ENCODE assay signal across 24 mouse cellular contexts in genomic region chr7:46147417-46147816, GRCm38 (mm10). TPM values are rescaled to one million over a fixed set of nuclear protein-coding genes. Genes with fewer than 3 reads are reported as not detected.
DNase-seq lines count a peak whose midpoint lies in the region; ATAC-seq and TF ChIP-seq lines count a peak whose summit lies in the region.
"Had no signal": no experiment of that assay in that cellular context is flagged by ENCODE, and none has a peak within 500 bp of the region (broad histone marks: within the 10 kb centered on the region; RNA-seq: fewer than 3 reads in every experiment).

No protein-coding gene starts in this region.

- no peak overlapping the region for H3K4me2 ChIP-seq in heart, embryonic 11.5 days
- no peak overlapping the region for H3K4me2 ChIP-seq in midbrain, embryonic 15.5 days
- H3K4me2 ChIP-seq in midbrain, postnatal 0 days (ENCODE audit: low read depth, low read length, poor library complexity, severe bottlenecking): no peak overlapping the region
- H3K4me2 ChIP-seq: embryonic facial prominence, embryonic 12.5 days had no signal

- intact Hi-C loops in heart, postnatal 36 days (cut with DNase I): no loop called here

- no peaks in the 10 kb centered on the region for H3K4me1 ChIP-seq in heart, embryonic 11.5 days (ENCODE audit: control insufficient read depth, insufficient read depth, low read length)
- H3K4me1 ChIP-seq in midbrain, embryonic 15.5 days: peaks cover 16% of the 10 kb centered on the region
- H3K4me1 ChIP-seq in midbrain, embryonic 10.5 days: no peaks in the 10 kb centered on the region
- H3K4me1 ChIP-seq in midbrain, postnatal 0 days (ENCODE audit: insufficient read depth, low read length): no peaks in the 10 kb centered on the region; the same call in 1 of the 2 replicates
- H3K4me1 ChIP-seq: embryonic facial prominence, embryonic 12.5 days had no signal

- no peaks in the 10 kb centered on the region for H3K27me3 ChIP-seq in heart, embryonic 11.5 days (ENCODE audit: control insufficient read depth, insufficient read depth, low read length)
- H3K27me3 ChIP-seq in midbrain, embryonic 15.5 days (replicated peaks): no peaks in the 10 kb centered on the region
- no peaks in the 10 kb centered on the region for H3K27me3 ChIP-seq in midbrain, embryonic 10.5 days (ENCODE audit: low read depth, poor library complexity, severe bottlenecking)
- no peaks in the 10 kb centered on the region for H3K27me3 ChIP-seq in midbrain, postnatal 0 days (ENCODE audit: insufficient read depth, low read length)
- H3K27me3 ChIP-seq: embryonic facial prominence, embryonic 12.5 days had no signal

- DNase-seq in heart, postnatal 36 days: no peak
- DNase-seq in midbrain, embryonic 10.5 days (ENCODE audit: low spot score): no peak
- DNase-seq in midbrain, postnatal 0 days (ENCODE audit: low spot score): no peak
- no peak for DNase-seq in gastrocnemius, adult 8-10 months (ENCODE audit: low spot score in 2 of 2)
- DNase-seq: adrenal gland, adult 2 months; cerebellum, adult 11 months; cerebellum, adult 9-11 months; gastrocnemius, postnatal 10 days; kidney, adult 8-10 months; kidney, postnatal 14 days; layer of hippocampus, postnatal 36 days; lung, postnatal 4 days; thymus, adult 18-20 months; thymus, postnatal 4 days had no signal

- ATAC-seq in heart, embryonic 11.5 days (replicated peaks; ENCODE audit: insufficient number of reproducible peaks, low FRiP score, low TSS enrichment): 0 out of 2 replicates have a peak, but pooled peaks have one; percentile 39
- ATAC-seq in midbrain, embryonic 15.5 days (replicated peaks): no peak
- no peak for ATAC-seq in midbrain, postnatal 0 days (ENCODE audit: low FRiP score)
- ATAC-seq in megakaryocyte progenitor cell, adult 5-6 weeks (replicated peaks; ENCODE audit: poor library complexity): no peak

- WGBS in heart, embryonic 11.5 days (ENCODE audit: insufficient replicate concordance): 65% methylated on average over 7 of the region's 7 CpGs
- WGBS in midbrain, embryonic 15.5 days: 95% methylated on average over 7 of the region's 7 CpGs
- 93% methylated on average over 7 of the region's 7 CpGs for WGBS in midbrain, embryonic 10.5 days
- 91% methylated on average over 7 of the region's 7 CpGs for WGBS in midbrain, postnatal 0 days

- no peak overlapping the region for H3K9ac ChIP-seq in heart, embryonic 11.5 days (ENCODE audit: low read depth, low read length)
- H3K9ac ChIP-seq in midbrain, embryonic 15.5 days: no peak overlapping the region
- no peak overlapping the region for H3K9ac ChIP-seq in midbrain, postnatal 0 days (replicated peaks; ENCODE audit: low read length, poor library complexity, severe bottlenecking)
- H3K9ac ChIP-seq: embryonic facial prominence, embryonic 12.5 days had no signal

- no peak overlapping the region for H3K27ac ChIP-seq in heart, embryonic 11.5 days (ENCODE audit: low read depth, low read length)
- H3K27ac ChIP-seq in midbrain, embryonic 15.5 days: peak overlapping the region; percentile 65; the same call in 1 of the 2 replicates
- no peak overlapping the region for H3K27ac ChIP-seq in midbrain, embryonic 10.5 days (replicated peaks)
- H3K27ac ChIP-seq in midbrain, postnatal 0 days (ENCODE audit: low read depth, low read length): 0 out of 2 replicates have a peak overlapping the region, but pooled peaks have one; percentile 27
- H3K27ac ChIP-seq: embryonic facial prominence, embryonic 12.5 days; heart, embryonic 10.5 days; layer of hippocampus, adult 2 months had no signal

- no peaks in the 10 kb centered on the region for H3K9me3 ChIP-seq in heart, embryonic 11.5 days (replicated peaks; ENCODE audit: control insufficient read depth, low read length)
- no peaks in the 10 kb centered on the region for H3K9me3 ChIP-seq in midbrain, embryonic 15.5 days
- no peaks in the 10 kb centered on the region for H3K9me3 ChIP-seq in midbrain, embryonic 10.5 days (replicated peaks)
- H3K9me3 ChIP-seq in midbrain, postnatal 0 days (ENCODE audit: low read length): no peaks in the 10 kb centered on the region
- H3K9me3 ChIP-seq: embryonic facial prominence, embryonic 12.5 days; heart, embryonic 10.5 days had no signal

- no peaks in the 10 kb centered on the region for H3K36me3 ChIP-seq in heart, embryonic 11.5 days (ENCODE audit: control insufficient read depth, insufficient read depth, low read length)
- H3K36me3 ChIP-seq in midbrain, embryonic 15.5 days (replicated peaks): no peaks in the 10 kb centered on the region
- no peaks in the 10 kb centered on the region for H3K36me3 ChIP-seq in midbrain, embryonic 10.5 days
- no peaks in the 10 kb centered on the region for H3K36me3 ChIP-seq in midbrain, postnatal 0 days (ENCODE audit: insufficient read depth, low read length)
- H3K36me3 ChIP-seq: embryonic facial prominence, embryonic 12.5 days; heart, embryonic 10.5 days had no signal

- TF ChIP-seq CTCF in midbrain, postnatal 0 days (IDR thresholded peaks at IDR 0.05): no peak

- H3K4me3 ChIP-seq in heart, embryonic 11.5 days (ENCODE audit: low read depth, low read length): no peak overlapping the region
- H3K4me3 ChIP-seq in midbrain, embryonic 15.5 days: no peak overlapping the region
- H3K4me3 ChIP-seq in midbrain, embryonic 10.5 days: no peak overlapping the region
- H3K4me3 ChIP-seq in midbrain, postnatal 0 days (ENCODE audit: low read depth, low read length): no peak overlapping the region
- H3K4me3 ChIP-seq: embryonic facial prominence, embryonic 12.5 days; heart, embryonic 10.5 days; layer of hippocampus, adult 2 months had no signal

RNA-seq across cellular contexts. Expression of gene Abcc8, which starts 32.4 kb away (rescaled TPM):
- 4.8 and 6.8 TPM in 2 replicates for polyA plus RNA-seq in heart, embryonic 11.5 days (2014; fragmentation: Nextera tagmentation; extraction: Ambion mirVana)
- 10 to 100 TPM; 47.4 to 53.7 TPM for total RNA-seq in heart, postnatal 36 days (2021)
- 5.8 and 9.3 TPM in 2 replicates for polyA plus RNA-seq in midbrain, embryonic 15.5 days (2015; fragmentation: Nextera tagmentation; extraction: Ambion mirVana)
- 0.70 and 0.74 TPM in 2 replicates for polyA plus RNA-seq in midbrain, embryonic 10.5 days (2016; fragmentation: Nextera tagmentation; extraction: Ambion mirVana)
- 13.1 and 18.7 TPM in 2 replicates for total RNA-seq in midbrain, postnatal 0 days (2014; rRNA removed)
- 7.2 and 9.6 TPM in 2 replicates for polyA plus RNA-seq in midbrain, postnatal 0 days (2015; fragmentation: Nextera tagmentation; extraction: Ambion mirVana)
- not detected in 2 replicates for total RNA-seq in megakaryocyte progenitor cell, adult 5-6 weeks (2015)
- total RNA-seq in megakaryocyte progenitor cell, adult 5-6 weeks (2017): not detected in 2 replicates
- 1 to 10 TPM; 3.0 to 6.3 (median 4.2) TPM for total RNA-seq in gastrocnemius, adult 8-10 months (2022)
- total RNA-seq: granulocyte monocyte progenitor cell, adult 5-6 weeks; liver, adult 2 months had no signal
- polyA plus RNA-seq: liver, adult 2 months had no signal

RNA-seq across cellular contexts. Expression of gene Kcnj11, which starts 46.9 kb away (rescaled TPM):
- 5.3 and 5.9 TPM in 2 replicates for polyA plus RNA-seq in heart, embryonic 11.5 days (2014; fragmentation: Nextera tagmentation; extraction: Ambion mirVana)
- total RNA-seq in heart, postnatal 36 days (2021): 10 to 100 TPM; 98.3 to 99.6 TPM
- polyA plus RNA-seq in midbrain, embryonic 15.5 days (2015; fragmentation: Nextera tagmentation; extraction: Ambion mirVana): 2.3 and 2.4 TPM in 2 replicates
- polyA plus RNA-seq in midbrain, embryonic 10.5 days (2016; fragmentation: Nextera tagmentation; extraction: Ambion mirVana): 0.12 and 0.19 TPM in 2 replicates
- total RNA-seq in midbrain, postnatal 0 days (2014; rRNA removed): 14.4 and 26.2 TPM in 2 replicates
- 2.7 and 2.9 TPM in 2 replicates for polyA plus RNA-seq in midbrain, postnatal 0 days (2015; fragmentation: Nextera tagmentation; extraction: Ambion mirVana)
- total RNA-seq in megakaryocyte progenitor cell, adult 5-6 weeks (2015): not detected in 2 replicates
- total RNA-seq in megakaryocyte progenitor cell, adult 5-6 weeks (2017): not detected in 2 replicates
- total RNA-seq in gastrocnemius, adult 8-10 months (2022): 100 to 1,000 TPM; 128 to 144 (median 135) TPM
- total RNA-seq: granulocyte monocyte progenitor cell, adult 5-6 weeks; liver, adult 2 months had no signal
- polyA plus RNA-seq: limb, embryonic 11.5 days; liver, adult 2 months; spleen, adult 2 months had no signal

Comparison
In these comparisons a context has a peak if more than half of its experiments do, and no peak if none do; other contexts are left out.
1. H3K27ac ChIP-seq: peak in midbrain, embryonic 15.5 days (single experiment) and midbrain, postnatal 0 days (single experiment); none in heart, embryonic 11.5 days (single experiment) and midbrain, embryonic 10.5 days (single experiment).
2. RNA of gene Abcc8, which starts 32.4 kb away (total RNA-seq): 47.4 to 53.7 TPM in heart, postnatal 36 days, 13.1 to 18.7 TPM in midbrain, postnatal 0 days and 3.0 to 6.3 TPM in gastrocnemius, adult 8-10 months; not detected in megakaryocyte progenitor cell, adult 5-6 weeks; every median in the first group is over 4 times any median in the second.
3. RNA of gene Kcnj11, which starts 46.9 kb away (total RNA-seq): 128 to 144 TPM in gastrocnemius, adult 8-10 months, 98.3 to 99.6 TPM in heart, postnatal 36 days and 14.4 to 26.2 TPM in midbrain, postnatal 0 days; not detected in megakaryocyte progenitor cell, adult 5-6 weeks; every median in the first group is over 10 times any median in the second.